Mouse (Mus musculus) cerebellum, adult 8-10 months (tissue): ENCODE measurements around the gene Dph2.

Source experiments
- DNase-seq: peaks from one replicate; pipeline ENCODE4 v3.0.0; 2022

Gene Dph2

DNA sequence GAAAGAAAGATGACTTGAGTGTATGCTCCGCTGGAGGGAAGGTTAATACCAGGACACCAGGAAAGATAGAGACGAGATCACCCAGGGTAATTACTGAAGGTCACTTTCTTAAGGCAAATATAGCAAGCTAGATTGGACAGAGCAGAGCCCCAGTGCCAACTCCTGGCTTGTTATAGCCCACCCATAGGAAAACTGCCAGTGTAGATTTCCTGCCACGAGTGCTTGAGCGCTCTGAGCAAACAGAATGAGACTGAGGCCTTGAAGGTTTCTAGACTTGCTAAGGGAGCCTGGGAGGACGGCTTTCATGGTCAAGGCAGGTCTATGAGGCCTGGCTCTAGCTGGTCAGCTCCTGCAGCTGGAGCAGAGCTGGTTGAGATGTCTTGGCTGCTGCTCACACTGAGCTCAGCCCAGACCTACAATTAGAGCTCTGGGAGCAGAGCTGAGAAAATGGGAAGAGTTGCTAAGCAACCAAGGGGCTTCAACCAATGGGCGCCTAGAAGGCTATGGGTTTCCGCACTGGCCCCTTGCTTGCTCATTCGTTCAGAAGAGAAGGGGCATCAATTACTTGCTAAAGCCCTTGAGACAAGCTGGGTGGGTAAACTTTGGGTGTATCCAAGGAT is 17.1 kb upstream of the Dph2 start:
- DNase-seq: no peak

DNA sequence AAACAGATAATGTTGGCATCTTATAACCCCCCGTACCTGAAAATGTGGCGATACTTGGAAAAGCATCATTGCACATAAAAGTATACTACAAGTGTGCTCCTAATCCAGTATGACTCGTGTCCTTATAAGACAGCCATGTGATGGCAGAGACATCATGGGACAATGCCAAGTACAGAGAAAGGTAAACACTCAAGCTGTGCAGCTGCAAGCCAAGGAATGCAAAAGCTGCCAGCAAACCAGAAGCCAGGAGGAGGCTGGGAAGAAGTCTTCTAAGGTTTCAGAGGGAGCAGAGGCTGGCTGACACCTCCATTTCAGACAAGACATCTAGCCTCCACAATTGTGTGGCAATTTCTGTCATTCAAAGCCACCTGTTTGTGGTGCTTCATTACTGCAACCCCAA is 14.4 kb upstream of the Dph2 start:
- DNase-seq: no peak

DNA sequence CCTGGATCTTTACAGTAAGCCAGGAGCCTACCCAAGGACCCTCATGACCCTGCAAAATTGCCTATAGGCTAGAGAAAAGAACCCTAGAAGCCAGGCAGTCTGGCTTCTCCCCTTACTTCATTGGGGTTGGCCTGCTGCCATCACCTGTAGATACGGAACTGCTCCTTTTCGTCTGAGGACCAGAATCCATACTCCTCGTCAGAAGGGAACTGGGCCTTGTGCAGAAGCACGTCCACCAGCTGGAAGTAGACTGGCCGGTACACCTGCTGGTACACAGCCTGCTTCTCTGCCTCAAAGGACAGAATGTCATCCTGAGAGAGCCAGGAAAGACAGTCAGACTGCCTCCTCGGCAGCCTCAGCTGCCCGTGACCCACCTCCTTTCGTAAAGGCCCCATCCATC is 12.9 kb upstream of the Dph2 start:
- DNase-seq: peak; percentile 54

DNA sequence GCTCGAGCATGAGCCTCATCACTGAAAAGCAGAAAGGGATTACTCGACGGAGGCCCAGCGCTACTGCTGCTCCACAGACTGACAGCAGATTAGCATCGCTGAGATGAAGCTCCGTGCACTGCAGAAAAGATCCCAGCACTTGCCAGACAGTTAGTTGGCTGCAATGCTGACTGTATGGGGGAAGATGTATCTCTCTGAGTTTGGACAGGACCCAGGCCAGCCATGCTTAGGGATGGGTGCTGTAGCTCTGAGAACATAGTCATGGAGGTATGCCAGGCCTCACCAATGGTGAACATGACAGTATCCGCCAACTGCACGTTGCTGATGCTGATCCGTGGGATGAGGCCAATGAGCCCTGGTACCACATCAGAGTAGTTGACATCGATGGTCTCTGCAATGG is 12.3 kb upstream of the Dph2 start:
- no peak for DNase-seq

DNA sequence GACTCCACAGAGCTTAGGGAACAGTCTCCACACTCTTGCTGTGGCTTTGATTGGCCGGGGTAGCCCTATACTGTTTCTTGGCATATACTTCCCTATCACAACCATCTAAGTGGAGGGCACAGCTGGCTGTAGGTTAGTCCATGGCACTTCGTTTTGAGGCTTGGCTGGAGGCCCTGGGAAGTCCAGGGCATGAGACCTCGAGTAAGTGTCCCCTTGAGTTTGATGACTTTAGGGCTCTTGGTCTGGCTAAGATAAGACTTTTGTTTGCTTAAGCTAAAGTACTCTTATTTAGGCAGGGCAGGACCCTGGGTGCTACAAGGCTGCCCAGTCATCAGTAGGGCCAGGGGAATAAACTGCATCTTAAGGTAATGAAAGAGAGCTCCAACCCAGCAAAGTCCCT is 6.3 kb upstream of the Dph2 start:
- DNase-seq: no peak

DNA sequence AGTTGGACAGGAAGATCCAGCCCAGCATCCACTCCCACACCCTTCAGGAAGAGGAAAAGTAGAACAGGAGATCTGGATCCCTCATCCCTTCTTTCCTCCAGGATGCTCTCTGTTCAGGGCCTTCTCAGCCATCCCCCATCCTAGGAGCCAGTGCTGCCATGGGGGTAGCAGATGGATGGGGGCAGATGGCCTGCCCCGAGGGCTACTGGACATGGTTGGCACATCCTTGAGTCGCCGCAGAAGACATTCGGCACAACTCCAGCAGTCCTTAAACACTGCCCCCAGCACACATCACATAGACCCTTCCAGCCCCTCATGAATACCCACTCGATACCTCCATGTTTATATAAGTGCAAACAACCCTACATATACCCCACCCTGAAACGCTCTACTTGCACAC is 4.2 kb upstream of the Dph2 start:
- peak; percentile 62 for DNase-seq

DNA sequence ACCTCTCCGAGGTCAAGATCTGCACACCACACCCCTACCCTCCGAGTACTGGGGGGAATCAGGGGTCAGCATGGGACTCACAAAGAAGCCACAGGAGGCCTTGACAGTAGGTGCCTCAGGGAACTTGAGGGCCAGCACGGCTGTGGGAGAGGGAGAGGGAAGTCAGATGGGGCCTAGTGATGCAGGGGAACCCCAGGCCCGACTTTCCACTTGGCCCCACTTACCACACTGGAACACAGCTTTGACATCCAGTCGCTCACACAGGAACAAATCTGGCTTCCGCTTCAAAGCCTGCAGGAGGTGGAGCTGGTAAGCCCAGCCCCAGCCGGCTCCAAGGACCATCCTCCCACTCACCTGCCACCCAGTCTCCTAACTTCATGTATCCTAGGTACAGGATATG is 3.5 kb upstream of the Dph2 start:
- no peak for DNase-seq

DNA sequence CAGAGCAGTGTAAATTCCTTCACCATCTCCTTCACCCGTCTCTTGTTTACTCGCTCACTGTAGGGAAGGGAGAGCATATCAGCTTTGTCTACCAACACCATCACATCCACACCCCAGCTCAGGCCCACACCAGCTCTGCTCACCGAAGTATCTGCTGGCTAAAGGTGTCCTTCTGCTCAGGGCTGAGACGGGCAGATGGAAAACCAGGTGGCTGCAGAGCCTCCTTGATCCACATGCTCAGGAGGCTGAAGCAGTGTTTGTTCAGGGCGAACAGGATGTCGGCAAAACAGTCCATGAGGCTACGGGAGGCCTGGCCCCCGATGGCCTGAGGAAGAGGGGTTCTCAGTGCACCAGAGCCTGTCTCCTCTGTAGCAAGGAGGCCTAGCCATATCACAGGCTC is 2.8 kb upstream of the Dph2 start:
- no peak for DNase-seq

DNA sequence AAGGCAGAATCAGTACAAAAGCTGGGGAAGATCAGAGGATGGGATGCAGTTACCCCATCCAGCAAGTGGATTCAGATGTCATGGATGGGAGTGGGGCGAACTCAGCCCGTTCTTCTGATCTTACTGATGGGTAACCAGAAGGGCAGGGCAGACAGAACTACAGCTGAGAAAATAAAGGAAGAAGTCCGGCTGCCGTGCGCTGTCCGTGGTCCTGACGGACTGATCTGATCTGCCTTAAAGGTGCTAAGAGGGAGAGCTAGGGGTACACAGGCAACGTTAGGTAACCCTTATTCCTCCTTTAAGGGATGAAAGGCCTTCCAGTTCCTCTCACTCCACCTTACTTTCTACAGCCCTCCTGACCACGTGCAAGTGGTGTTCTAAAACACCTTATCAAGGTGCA is 1.5 kb upstream of the Dph2 start:
- no peak for DNase-seq

DNA sequence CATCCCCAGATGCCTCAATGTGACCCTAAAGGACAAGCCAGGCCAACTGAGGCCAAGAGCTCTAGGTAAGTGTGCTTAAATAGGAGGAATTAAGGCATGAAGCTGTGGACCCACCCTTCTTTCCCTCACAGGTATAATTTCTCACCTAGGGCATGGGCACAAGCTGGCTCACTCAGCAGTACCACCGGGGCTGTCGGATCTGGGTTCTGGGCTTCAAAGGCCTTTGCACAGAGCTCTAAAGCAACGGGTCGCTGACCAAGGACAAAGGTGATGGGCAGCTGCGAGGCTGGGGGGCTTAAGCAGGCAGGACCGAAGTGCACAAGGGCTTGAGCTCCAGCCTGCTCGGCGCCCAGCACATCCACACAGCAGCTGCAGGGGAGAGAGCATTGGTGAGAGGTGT is 1.1 kb downstream of the Dph2 start:
- no peak for DNase-seq

DNA sequence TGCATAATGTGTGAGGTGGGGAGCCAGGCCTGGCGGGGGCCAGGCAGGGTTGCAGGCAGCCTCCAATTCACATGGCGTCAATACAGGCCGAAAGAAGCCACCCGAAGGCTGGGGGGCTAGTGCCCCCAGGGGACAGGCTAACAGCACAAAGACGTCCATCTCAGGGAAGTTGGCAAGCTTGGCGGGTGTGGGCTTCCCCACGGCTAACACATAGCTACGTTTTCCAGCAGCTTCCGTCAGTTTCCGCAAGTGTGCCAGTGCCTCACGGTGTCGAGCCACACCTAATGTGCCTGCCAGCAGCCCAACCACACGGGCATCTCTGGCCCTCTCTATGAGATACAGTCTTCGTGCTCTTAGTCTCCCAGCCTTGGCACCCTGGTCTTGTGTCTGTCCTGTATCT is 1.8 kb downstream of the Dph2 start:
- no peak for DNase-seq

DNA sequence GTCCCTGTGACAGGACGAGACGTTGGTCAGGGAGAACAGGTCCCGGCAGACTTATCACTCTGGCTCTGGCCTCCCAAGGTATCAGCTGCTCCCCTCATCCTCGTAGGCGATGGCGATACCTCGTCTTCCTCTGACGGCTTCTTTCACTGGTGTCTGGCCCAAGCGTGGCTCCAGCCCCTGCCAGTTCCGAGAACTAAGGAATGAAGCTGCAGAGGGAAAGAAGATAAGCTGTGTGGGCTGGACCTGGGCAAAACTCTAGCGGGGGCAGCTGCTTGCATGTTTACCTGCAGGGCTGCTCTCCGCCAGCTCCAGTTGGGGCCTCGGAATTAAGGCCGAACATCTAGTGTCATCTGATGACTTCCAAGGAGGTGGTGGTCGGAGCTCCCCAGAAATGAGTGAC is 2.4 kb downstream of the Dph2 start:
- DNase-seq: no peak

DNA sequence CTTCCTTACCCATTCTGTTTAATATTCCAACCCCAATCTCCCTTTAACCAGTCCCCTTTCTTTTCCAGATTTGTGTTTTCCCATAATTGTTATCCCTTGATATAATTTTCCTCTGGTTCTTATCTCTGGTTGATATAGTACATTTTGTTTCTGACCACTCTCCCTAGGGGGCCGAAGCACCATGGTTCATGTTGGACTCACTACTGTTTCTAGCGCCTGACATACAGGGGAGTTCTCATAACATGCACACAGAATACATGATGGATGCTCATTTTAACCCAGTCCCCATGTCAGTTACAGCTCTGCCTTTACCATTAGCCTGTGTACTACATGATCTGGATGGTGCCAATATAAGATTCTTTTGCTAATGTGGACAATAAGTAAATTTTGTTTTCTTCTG is 3.9 kb downstream of the Dph2 start:
- DNase-seq: no peak

DNA sequence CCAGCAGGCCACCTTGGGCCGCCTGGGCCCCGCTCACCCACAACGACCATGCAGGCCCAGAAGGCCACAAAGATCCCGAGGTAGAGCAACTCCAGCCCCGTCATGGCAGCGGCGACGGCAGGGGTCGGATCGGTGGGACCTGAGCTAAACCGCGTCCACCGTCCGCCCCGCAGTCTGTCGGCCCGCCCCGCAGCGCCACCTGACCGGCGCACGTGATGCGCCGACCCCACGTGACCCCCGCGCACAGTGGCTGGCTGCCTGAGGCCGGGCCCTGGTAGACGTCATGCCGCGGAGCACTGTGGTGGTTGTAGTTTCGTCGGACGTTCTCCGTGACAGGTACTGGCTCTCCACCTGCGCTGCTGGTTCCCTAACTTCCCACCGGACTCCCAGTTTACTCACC is 4.7 kb downstream of the Dph2 start, which contains the start of gene Atp6v0b:
Gene Atp6v0b, minus strand, starts transcription at position 201 of the 400 bp plus-strand sequence.
- DNase-seq: peak; percentile 93

DNA sequence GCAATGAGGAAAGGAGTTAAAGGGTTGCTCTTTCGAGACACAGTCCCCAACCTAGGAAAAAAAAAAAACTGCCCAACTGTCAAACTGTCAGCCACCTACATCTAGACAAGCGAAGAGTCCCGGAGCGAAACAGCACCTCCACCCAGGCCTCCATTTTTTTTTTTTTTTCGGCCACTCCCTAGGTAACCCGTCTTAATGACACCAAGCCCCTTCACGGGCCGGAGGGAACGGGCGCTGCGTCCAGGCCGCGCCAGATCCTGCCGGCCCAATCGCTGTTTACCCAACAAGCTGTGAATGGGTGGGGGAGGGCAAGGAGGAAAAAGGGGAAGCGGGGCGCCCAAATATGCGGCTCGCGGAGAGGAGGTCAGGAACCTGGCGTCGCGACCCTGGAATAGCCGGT is 5.2 kb downstream of the Dph2 start:
- no peak for DNase-seq

DNA sequence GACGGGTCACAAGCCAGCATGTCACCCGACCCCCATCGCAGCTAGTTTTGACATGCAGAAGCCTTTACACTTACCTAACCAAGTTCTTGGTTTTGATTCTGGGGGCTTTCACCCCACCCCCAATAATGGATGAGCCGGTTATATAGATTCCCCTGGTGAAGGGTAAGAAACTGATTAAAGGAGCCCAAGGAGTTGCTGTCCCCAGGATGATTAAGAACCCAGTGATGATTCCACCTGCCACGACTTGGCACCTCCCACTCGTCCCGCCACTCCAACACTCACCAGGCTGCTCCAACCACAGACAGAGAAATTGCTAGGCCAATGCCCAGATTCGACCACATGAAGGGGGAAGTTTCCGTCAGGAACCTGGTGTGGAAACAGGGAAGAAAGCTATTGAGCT is 5.8 kb downstream of the Dph2 start:
- no peak for DNase-seq

DNA sequence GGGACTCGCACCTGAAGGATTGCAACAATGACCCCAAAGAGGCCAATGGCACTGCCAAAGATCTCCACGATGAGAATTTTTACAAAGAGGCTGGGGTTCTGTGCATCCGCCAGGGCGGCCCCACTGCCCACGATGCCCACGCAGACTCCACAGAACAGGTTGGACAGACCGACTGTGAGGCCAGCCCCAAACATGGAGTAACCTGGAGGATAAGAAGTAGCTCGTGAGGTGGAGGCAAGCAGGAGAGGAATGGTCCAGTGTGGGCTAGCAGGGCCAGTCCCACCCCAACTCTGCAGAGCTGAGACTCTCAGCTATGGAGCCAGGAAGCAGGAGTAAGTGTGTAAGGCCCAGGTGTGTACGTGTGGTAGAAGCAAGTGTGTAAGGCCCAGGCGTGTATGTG is 6.7 kb downstream of the Dph2 start:
- DNase-seq: no peak

DNA sequence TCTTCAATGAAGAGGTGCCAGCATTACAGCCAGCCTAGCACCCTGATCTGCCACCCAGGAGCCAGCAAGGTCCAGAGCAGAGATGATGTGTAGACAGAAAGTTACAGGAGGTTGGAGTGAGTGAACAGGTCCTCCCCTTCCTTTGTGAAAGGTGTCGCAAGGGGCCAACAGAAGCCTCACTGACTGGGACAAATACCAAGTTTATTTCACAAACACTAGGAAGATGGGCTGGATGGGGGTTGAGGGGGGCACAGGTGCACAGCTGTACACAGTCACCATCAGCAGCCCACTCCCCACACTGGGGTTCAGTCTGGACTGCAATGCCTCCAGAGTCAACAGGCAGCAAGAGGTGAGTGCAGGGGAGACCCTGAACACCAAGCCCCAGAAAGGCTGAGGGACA is 7.7 kb downstream of the Dph2 start:
- no peak for DNase-seq

DNA sequence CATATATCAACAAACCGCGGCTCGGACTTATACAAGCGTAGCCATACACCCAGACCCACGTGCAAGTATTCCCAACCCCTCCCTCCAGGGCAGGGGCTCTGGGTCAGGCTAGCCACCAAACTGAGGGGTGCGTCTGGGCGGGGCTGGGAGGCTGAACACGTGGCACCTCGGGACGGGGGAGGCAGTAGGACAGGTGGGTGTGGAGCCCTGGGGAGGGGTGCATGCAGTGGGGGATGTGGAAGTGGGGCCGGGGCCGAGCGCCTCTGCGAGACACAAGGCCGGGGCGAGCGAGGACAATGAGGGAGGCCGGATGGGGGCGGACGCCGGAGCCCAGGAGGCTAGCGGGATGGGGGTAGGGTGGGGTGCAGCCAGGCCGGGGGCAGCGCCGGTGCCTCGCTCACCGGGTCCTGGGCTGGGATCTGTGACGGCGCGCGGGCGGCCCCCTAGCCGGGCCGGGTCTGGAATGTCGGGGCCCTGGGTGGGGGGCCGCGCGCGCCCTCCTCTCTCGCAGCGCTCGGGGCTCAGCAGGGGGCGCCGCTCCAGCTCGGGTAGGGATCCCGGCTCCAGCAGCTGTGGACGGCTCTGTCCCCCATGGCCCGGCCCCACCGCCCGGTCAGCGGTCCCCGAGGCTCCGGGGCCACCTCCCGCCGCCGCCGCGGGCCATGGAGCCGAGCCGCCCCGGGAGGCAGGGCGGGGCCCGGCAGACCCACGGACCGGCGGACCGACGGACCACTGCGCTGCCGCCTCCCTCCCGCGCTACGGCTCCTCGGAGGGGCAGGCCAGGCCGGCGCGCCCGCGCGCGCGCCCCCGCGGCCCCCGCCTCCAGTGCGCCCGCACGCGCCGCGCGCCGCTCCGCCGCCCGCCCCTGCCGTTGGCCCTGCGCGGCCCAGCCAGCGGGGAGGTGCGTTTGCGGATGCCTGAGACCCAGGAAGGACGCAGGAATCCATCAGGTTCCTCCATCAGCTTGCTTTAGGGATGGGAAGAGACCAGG is 8.8 kb downstream of the Dph2 start, which contains the start of gene B4galt2:
Gene B4galt2, minus strand, starts transcription at position 787 of the 991 bp plus-strand sequence.
- peak; percentile 67 for DNase-seq

DNA sequence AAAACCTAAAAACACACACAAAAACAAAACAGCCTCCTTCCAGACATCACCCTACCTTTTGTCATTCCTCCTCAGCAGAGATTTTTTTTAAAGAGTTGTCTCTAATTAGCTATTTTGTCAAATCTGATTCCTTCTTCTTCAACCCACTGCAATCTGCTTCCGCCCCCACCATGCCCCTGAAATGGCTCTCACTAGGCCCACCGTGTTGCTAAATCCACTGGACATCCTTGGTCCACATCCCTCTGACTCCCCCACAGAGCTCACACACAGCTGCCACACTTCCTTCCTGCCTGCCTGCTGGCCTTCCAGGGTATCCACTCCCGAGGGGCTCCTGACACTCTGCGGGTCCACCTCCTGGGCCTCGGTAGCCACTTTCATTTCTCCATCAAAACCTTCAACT is 13.1 kb downstream of the Dph2 start:
- no peak for DNase-seq

DNA sequence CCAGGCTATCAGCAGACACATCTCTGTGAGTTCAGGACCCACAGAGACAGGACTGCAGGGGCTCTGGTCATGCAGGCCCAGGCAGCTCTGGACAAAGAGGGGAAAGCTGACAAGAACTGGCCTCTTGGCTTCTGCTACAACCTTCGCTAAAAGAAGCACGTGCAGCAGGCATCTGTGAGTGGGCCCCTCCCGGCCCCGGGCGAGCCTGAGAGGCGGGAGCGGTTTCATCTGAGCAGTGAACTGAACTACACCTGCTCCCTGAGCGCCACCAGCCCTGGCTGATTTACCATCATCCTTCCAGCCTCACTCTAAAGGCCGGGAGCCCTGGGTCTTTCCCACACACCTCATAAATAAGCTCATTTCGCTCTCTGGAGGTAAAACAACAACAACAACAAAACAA is 13.5 kb downstream of the Dph2 start:
- DNase-seq: no peak

DNA sequence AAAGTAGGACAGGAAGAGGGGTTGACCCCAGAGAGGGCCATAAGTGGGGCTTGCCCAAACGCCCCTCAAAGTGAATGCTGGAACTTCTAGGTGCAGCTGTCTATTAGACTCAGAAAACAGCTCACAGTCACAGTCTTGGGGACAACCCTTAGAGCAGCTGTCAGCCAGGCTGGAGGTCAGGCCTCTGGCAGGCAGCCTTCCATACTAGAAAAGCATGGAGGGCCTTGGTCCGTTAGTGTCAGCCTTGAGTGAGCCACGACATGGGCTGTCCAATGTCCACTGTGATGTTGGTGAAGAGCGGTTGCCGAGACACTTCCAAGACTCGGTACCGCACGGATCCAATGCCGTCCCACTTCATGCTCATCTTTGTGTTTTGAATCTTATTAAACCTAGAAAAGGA is 18.2 kb downstream of the Dph2 start:
- no peak for DNase-seq

DNA sequence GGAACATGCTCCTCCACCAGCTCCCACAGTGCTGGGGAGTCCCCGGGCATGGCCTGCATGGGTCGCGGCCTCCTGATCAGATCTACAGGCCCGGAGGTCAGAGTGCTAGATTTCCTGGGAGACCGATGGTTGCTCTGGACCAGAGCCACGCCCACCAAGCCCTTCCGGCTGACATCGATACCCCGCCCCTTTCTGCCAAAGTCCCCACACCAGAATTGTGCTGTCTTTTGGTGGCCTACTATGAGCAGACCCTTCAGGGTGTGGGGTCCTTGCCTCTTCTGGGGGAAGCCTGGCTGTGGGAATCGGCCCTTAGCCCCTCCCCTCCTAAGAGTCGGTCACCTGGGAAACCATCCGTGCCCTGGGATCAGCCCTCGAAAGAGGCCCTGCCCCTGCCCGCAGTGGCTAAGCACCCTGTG is 19.4 kb downstream of the Dph2 start, which contains the start of gene Ccdc24:
Gene Ccdc24, minus strand, starts transcription at position 87 of the 416 bp plus-strand sequence.
- DNase-seq: no peak

DNA sequence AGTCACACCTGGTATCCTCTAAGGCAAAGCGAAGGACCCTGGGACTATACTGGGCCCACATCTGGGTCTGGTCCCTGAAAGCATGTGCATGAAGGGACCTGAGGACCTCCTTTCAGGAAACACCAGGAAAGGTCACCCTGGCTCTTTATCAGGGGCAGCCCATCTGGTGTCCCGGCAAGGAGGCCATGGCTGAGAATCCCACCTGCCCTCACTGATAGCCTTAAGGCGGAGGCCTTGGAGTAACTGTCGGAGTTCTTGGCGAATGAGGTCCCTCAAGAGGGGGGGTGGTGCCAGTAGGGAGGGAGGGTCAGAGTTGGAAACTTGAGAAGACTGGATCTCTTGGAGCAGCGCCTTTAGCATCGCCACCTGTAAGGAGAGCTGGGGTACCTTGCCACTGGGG is 20.0 kb downstream of the Dph2 start:
- DNase-seq: no peak
